Mouse (Mus musculus) liver, adult 2 months (tissue): ENCODE measurements around the gene Ltn1.

ENCODE experiments used
- CTCF ChIP-seq: fragments of 200-500 bp; IDR thresholded peaks from 2 replicates; pipeline ENCODE4 v1.5.1; 2011; ENCODE audit warnings: low read depth, low read length, control low read depth
- POLR2A ChIP-seq: fragments of 200-500 bp; IDR thresholded peaks from 2 replicates; pipeline ENCODE4 v1.6.1; 2011; ENCODE audit warnings: low read length, control low read depth; ENCODE audit not compliant: insufficient read depth; ENCODE audit errors: extremely low read depth

DNA sequence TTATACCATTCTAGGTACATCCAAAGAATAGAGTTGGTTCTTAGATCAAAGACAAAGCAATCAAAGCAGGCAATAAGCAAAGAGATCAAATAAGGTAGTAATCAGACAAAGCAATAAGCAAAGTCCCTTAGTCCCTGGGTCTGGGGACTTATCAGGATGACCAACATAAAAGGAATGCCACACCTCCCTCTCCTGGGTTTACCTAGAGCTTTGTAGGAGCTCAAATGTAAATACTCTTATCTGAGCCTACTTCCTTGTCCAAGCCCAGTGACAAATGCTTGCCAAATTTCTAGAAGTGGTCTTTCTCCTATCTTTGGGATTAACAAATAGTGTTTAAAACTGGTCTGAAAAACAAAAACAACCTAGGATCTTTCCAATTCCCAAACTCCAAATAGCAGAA is 10.8 kb upstream of the Ltn1 start:
- TF ChIP-seq CTCF (no peak), POLR2A (no peak)
